Mouse (Mus musculus) E14TG2a.4 (cell line): Measurements from ENCODE around the gene S100b.
A peak's percentile ranks its signal among the peaks of the same experiment; 100 is the strongest.

ENCODE experiments used
- H3K27me3 ChIP-seq: 2 replicates; pipeline ENCODE4 v1.6.1; 2014; ENCODE audit warnings: low read length, control low read depth; ENCODE audit not compliant: insufficient read depth
- H3K36me3 ChIP-seq: 2 replicates; pipeline ENCODE4 v1.6.1; 2014; ENCODE audit warnings: low read length, control low read depth; ENCODE audit not compliant: insufficient read depth
- H3K4me1 ChIP-seq: replicated peaks from 2 replicates; pipeline ENCODE4 v1.6.1; 2014; ENCODE audit warnings: low read depth, low read length, control low read depth
- H3K4me3 ChIP-seq: replicated peaks from 2 replicates; pipeline ENCODE4 v1.5.1; 2014; ENCODE audit warnings: mild to moderate bottlenecking, low read length
- H3K9me3 ChIP-seq: 2 replicates; pipeline ENCODE4 v1.6.1; 2014; ENCODE audit warnings: low read length, control low read depth
- CTCF ChIP-seq: conservative IDR thresholded peaks from 2 replicates; pipeline ENCODE4 v1.5.1; 2014; ENCODE audit warnings: low read length
- NANOG ChIP-seq: IDR thresholded peaks from 2 replicates; pipeline ENCODE4 v1.6.1; 2014; ENCODE audit warnings: borderline replicate concordance, low read length, mixed read lengths
- POU5F1 ChIP-seq: IDR thresholded peaks from 2 replicates; pipeline ENCODE4 v1.6.1; 2014; ENCODE audit warnings: low read length, borderline replicate concordance

S100b gene

DNA sequence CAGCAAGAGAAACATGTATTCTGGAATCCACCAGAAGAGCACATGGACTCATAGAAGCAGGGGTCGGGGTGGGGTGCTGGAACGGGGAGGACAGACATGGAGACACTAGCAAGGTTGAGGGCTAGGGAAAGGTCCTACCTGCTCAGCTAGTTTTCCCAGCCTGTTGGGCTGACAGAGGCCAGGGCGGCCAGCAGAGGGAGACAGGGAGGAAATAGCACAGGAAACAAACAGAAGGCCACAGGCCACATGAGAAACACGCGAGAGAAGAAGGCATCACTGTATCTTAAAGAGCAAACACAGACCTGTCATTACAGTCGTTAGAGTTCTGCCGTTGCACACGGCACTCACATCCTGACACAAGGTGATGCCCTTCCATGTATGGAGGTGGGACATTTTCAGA is 17.6 kb downstream of the S100b start:
- Histone ChIP-seq H3K9me3 (no peaks in the 10 kb centered on the region), H3K36me3 (no peaks in the 10 kb centered on the region), H3K4me1 (peaks cover 6% of the 10 kb centered on the region), H3K4me3 (no peak overlapping the region), H3K27me3 (no peaks in the 10 kb centered on the region)
- no peak for TF ChIP-seq NANOG
- TF ChIP-seq CTCF: peak; percentile 50

DNA sequence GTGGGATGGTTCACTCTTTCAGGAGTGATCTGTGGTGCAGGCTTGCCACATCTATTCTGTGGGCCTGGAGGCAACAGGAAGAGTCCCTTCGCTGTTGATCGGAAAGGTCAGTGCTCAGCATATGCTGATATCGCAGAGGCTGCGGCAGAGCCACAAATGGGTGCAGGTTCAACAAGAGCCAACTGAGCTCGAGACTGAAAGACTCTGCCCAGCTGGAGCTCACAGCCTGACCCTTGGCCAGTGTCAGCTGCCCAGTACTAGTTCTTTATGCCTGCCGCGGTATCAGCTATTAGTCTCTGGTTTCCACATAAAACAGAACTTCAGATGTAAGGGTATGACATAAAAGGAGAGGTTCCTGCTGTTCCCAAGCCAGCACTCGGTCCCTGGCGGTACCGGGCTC is 21.6 kb downstream of the S100b start:
- TF ChIP-seq POU5F1 (no peak), CTCF (0 out of 2 replicates have a peak, but pooled peaks have one; percentile 6)
- H3K36me3 ChIP-seq: no peaks in the 10 kb centered on the region
- H3K27me3 ChIP-seq: no peaks in the 10 kb centered on the region
- no peaks in the 10 kb centered on the region for H3K9me3 ChIP-seq
- peak overlapping the region; percentile 35 for H3K4me3 ChIP-seq
- H3K4me1 ChIP-seq: peaks cover 6% of the 10 kb centered on the region

DNA sequence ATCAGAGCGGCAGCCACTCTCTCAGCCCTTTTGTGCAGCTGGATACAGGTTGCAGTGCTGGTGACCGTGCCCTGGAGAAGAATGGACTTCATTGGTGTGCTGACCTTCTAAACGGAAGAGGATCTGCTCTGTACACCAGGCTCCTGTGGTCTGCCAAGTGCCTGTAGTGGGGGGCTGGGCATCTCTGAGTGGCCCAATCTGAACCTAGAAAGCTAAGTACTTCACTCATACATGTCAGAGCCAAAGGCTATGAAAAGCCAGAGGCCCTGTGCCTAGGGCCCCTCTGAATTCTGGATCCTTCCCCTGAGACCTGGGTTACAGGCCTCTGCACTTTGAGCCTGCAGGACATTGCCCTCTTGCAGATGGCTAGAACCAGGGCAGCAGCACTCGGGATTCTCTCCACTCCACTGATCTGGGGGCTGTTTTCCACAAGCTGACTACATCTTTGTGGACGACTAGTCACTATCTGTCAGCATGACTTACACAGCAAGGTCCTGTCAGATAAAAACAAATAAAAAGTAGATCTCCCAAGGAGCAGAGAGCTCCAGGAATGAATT is 25.0 kb downstream of the S100b start:
- Histone ChIP-seq H3K27me3 (no peaks in the 10 kb centered on the region), H3K4me3 (no peak overlapping the region), H3K9me3 (no peaks in the 10 kb centered on the region), H3K36me3 (0 out of 2 replicates have a peak, but pooled peaks cover 3% of the 10 kb centered on the region), H3K4me1 (peaks cover 6% of the 10 kb centered on the region)
- no peak for TF ChIP-seq POU5F1
- no peak for TF ChIP-seq CTCF
- no peak for TF ChIP-seq NANOG

DNA sequence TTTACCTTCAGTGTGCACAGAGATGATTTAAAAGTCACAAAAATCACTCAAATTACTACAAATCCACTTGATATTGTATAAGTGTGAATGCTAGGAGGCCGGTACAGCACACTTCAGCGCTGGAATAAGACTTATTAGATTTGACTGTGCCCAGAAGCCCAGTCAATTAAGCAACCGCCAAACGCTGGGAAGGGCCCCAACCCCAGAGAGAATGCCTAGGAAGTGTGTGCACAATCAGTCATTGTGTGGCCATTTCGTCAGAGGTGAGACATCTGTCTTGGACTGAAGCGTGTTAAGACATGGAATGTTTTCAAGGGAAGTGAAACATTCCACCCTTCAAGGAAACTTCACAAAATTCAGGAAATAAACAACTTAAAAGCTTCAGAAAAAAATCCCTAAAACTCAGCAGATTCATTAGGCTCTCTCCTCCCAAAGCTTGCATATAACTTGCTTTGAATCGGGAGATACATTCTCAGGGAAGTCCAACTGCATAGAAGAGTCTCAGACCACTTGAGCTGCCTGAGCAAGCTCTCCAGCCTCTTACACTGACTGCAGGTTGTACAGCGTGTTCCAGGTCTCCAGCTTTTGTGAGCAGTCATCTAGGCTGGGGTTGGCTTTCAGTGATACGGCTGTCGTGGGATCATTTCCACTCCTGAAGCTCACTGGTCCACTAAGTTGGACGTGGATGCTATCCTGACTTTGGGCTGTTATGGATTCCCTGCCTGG is 34.8 kb downstream of the S100b start:
- Histone ChIP-seq H3K9me3 (no peaks in the 10 kb centered on the region), H3K27me3 (no peaks in the 10 kb centered on the region), H3K4me1 (no peaks in the 10 kb centered on the region), H3K4me3 (no peak overlapping the region), H3K36me3 (no peaks in the 10 kb centered on the region)
- TF ChIP-seq POU5F1: no peak
- no peak for TF ChIP-seq NANOG
- no peak for TF ChIP-seq CTCF

DNA sequence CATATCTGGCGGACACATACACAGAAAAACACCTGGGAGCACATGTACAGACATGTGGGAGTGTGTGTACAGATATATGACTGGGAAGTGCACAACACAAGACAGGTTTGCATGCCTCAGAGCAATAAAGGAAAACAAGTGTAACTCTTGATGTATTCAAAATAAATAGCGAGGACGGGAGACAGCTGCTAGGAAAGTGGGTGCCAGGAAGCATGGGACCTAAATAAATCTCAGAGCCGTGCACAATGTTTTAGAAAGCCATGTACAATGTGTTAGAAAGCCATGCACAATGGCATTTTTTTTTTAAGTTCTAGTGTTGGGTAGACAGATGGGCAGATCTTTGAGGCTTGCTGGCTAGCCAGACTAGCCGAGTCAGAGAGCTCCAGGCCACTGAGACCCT is 35.4 kb downstream of the S100b start:
- no peaks in the 10 kb centered on the region for H3K36me3 ChIP-seq
- no peaks in the 10 kb centered on the region for H3K4me1 ChIP-seq
- no peak for TF ChIP-seq POU5F1
- TF ChIP-seq NANOG: no peak
- no peak for TF ChIP-seq CTCF
- H3K4me3 ChIP-seq: no peak overlapping the region
- no peaks in the 10 kb centered on the region for H3K9me3 ChIP-seq
- no peaks in the 10 kb centered on the region for H3K27me3 ChIP-seq

DNA sequence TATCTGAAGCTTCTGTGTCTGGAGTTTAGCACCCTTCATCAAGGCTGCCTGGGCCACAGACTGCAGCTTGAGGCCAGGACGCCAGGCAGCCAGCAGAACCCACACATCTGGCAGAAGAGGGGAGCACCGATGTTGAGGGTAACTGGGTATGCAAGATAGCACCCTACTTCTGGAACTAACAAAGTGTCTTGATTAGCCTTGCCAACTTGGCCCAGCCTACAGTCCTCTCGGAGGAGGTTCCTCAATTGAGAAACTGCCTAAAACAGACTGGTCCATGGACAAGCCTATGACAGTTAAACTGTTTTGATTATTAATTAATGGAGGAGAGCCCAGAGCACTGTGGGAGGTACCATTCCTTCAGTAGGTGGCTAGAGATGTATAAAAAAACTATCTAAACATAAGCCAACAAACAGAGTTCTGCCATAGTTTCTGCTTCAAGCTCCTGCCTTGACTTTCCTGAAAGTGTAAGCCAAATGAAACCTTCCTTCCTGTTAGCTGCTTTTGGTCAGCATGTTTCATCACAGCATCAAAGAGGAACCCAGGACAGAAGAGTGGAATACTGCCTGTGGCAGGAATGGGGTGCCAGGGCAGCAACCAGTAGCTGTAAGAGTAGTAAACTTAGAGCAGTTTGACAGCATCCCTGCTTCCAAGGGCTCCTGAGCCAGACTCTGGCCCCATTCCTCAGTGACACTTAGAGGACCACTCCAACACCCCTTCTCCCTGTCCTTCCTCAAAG is 36.5 kb downstream of the S100b start:
- Histone ChIP-seq H3K9me3 (no peaks in the 10 kb centered on the region), H3K4me3 (no peak overlapping the region), H3K27me3 (no peaks in the 10 kb centered on the region), H3K36me3 (0 out of 2 replicates have a peak, but pooled peaks cover under 1% of the 10 kb centered on the region), H3K4me1 (no peaks in the 10 kb centered on the region)
- TF ChIP-seq NANOG (no peak), POU5F1 (no peak), CTCF (no peak)

DNA sequence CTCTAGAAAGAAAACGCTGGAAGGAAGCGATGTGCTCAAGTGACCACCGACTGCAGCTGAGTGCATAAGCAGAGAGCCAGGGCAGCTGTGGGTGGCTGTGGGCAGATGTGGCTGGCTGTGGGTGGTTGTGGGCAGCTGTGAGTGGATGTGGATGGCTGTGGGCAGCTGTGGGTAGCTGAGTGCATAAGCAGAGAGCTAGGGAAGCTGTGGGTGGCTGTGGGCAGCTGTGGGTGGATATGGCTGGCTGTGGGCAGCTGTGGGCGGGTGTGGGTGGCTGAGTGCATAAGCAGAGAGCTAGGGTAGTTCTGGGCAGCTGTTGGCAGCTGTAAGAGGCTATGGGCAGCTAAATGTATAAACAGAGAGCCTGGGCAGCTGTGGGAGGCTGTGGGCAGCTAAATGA is 39.6 kb downstream of the S100b start:
- Histone ChIP-seq H3K9me3 (no peaks in the 10 kb centered on the region), H3K4me3 (no peak overlapping the region), H3K4me1 (no peaks in the 10 kb centered on the region), H3K36me3 (0 out of 2 replicates have a peak, but pooled peaks cover 3% of the 10 kb centered on the region), H3K27me3 (no peaks in the 10 kb centered on the region)
- TF ChIP-seq POU5F1: no peak
- TF ChIP-seq NANOG: no peak
- no peak for TF ChIP-seq CTCF

DNA sequence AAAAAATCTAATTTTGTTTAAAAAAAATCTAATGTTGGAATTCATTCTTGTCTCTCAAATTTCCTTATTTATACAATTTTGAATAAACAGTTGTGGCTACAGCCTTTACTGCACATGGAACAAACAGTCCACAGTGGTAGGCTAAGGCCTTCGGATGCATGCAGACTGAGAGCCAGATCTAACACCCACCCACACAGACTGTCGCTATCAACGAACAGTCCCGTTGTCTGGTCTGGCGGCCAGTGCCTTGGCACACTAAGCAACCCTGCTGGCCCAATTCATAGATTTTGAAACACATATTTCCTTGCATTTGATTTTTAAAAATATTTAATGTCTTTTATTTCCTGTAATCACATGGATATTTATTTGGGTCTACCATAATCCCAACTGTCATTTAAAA is 46.5 kb downstream of the S100b start:
- Histone ChIP-seq H3K4me3 (no peak overlapping the region), H3K36me3 (0 out of 2 replicates have a peak, but pooled peaks cover 3% of the 10 kb centered on the region), H3K4me1 (peaks cover 16% of the 10 kb centered on the region), H3K27me3 (no peaks in the 10 kb centered on the region), H3K9me3 (no peaks in the 10 kb centered on the region)
- TF ChIP-seq POU5F1 (no peak), NANOG (no peak), CTCF (no peak)
